Mouse (Mus musculus) heart, postnatal 0 days (tissue): ENCODE measurements around the gene Pgrmc1.

Experiments
- CTCF ChIP-seq: IDR thresholded peaks from 2 replicates; pipeline ENCODE4 v1.5.1; 2016; ENCODE audit warnings: antibody characterized with exemption, control low read depth, low read depth
- EP300 ChIP-seq: IDR thresholded peaks from 2 replicates; pipeline ENCODE4 v1.6.1; 2016; ENCODE audit warnings: antibody characterized with exemption, low read depth

GRCm38 (mm10) chrX:36562079-36562478 is 35.9 kb upstream of the Pgrmc1 start:
- TF ChIP-seq CTCF (no peak), EP300 (no peak)
